Mouse (Mus musculus) ES-CJ7 (cell line): ENCODE results near the gene Zfp553.

Experiments used
- DNase-seq: peaks from one replicate; pipeline ENCODE4 v3.0.0; 2011; ENCODE audit warnings: low read depth, low spot score

Gene Zfp553

GRCm38 (mm10) chr7:127271093-127271492, 38.2 kb downstream of the Zfp553 start:
- no peak for DNase-seq

GRCm38 (mm10) chr7:127272566-127272965, 39.7 kb downstream of the Zfp553 start:
- DNase-seq = no peak

- DNase-seq = no peak
These were observed 40.5 kb downstream of the Zfp553 start for GRCm38 (mm10) chr7:127273118-127273923.

- DNase-seq = peak; percentile 97
These were observed 41.3 kb downstream of the Zfp553 start, which contains the start of gene Sephs2 for GRCm38 (mm10) chr7:127273925-127274789. Gene Sephs2, minus strand, starts transcription at chr7:127274055.

- DNase-seq = no peak
These were observed 43.7 kb downstream of the Zfp553 start for GRCm38 (mm10) chr7:127276519-127276961.

- DNase-seq = peak; percentile 82
These were observed 45.5 kb downstream of the Zfp553 start for GRCm38 (mm10) chr7:127278311-127278710.

GRCm38 (mm10) chr7:127280092-127280491, 47.2 kb downstream of the Zfp553 start:
- no peak for DNase-seq

GRCm38 (mm10) chr7:127281114-127281513, 48.3 kb downstream of the Zfp553 start:
- DNase-seq = no peak

- DNase-seq = no peak
These were observed 49.3 kb downstream of the Zfp553 start for GRCm38 (mm10) chr7:127282190-127282589.

GRCm38 (mm10) chr7:127285154-127285553, 52.3 kb downstream of the Zfp553 start:
- DNase-seq = no peak
